Mouse (Mus musculus) ES-Bruce4 (cell line): ENCODE data around the gene Etv6. TPM values are rescaled to one million over a fixed set of nuclear protein-coding genes. Genes with fewer than 3 reads are reported as not detected.

ENCODE experiments used
- H3K27ac ChIP-seq: 2 replicates; pipeline ENCODE4 v1.5.1; 2012; ENCODE audit warnings: low read length, inconsistent platforms; ENCODE audit not compliant: insufficient read depth
- H3K27me3 ChIP-seq: 2 replicates; pipeline ENCODE4 v1.6.1; 2012; ENCODE audit warnings: mild to moderate bottlenecking, low read length, inconsistent platforms; ENCODE audit not compliant: control insufficient read depth, poor library complexity, insufficient read depth, severe bottlenecking
- H3K36me3 ChIP-seq: 2 replicates; pipeline ENCODE4 v1.6.1; 2012; ENCODE audit warnings: inconsistent platforms, mild to moderate bottlenecking, low read length, moderate library complexity; ENCODE audit not compliant: control insufficient read depth, poor library complexity, insufficient read depth, severe bottlenecking
- H3K4me1 ChIP-seq: one replicate; pipeline ENCODE4 v1.8.1; 2011; ENCODE audit warnings: low read length; ENCODE audit not compliant: control insufficient read depth, insufficient read depth
- H3K4me3 ChIP-seq: 2 replicates; pipeline ENCODE4 v1.5.1; 2011; ENCODE audit warnings: low read depth, mild to moderate bottlenecking, low read length
- H3K9ac ChIP-seq: 2 replicates; pipeline ENCODE4 v1.6.1; 2012; ENCODE audit warnings: low read depth, mild to moderate bottlenecking, inconsistent platforms; ENCODE audit not compliant: poor library complexity, severe bottlenecking
- H3K9me3 ChIP-seq: replicated peaks from 2 replicates; pipeline ENCODE4 v1.6.1; 2012; ENCODE audit warnings: mild to moderate bottlenecking, low read length, inconsistent platforms; ENCODE audit not compliant: control insufficient read depth, poor library complexity, insufficient read depth, severe bottlenecking
- CTCF ChIP-seq: IDR thresholded peaks from one replicate; pipeline ENCODE4 v1.8.1; 2011; ENCODE audit warnings: low read depth, low read length
- EP300 ChIP-seq: IDR thresholded peaks from 2 replicates; pipeline ENCODE4 v1.6.1; 2011; ENCODE audit warnings: low read depth, low read length; ENCODE audit not compliant: insufficient read depth
- POLR2A ChIP-seq: IDR thresholded peaks from one replicate; pipeline ENCODE4 v1.8.1; 2011; ENCODE audit warnings: low read length; ENCODE audit not compliant: insufficient read depth
- polyA plus RNA-seq: library from polyadenylated mRNA; stranded (reverse); fragments of >200 nt; gene quantifications from 2 replicates; pipeline ENCODE4 v1.2.4, GENCODE M21; 2011; ENCODE audit warnings: low read depth; ENCODE audit not compliant: missing spikeins, insufficient read depth, insufficient read length

Gene Etv6
- polyA plus RNA-seq, 1 experiment, result 19.9 TPM

GRCm38 (mm10) chr6:134202176-134202575 lies 166.7 kb downstream of the Etv6 start:
- H3K4me3 ChIP-seq, result no peak overlapping the region
- peaks cover 6% of the 10 kb centered on the region for H3K4me1 ChIP-seq
- H3K27me3 ChIP-seq, result no peaks in the 10 kb centered on the region
- TF ChIP-seq EP300, result no peak
- no peak for TF ChIP-seq POLR2A
- no peak for TF ChIP-seq CTCF
- no peak overlapping the region for H3K27ac ChIP-seq
- H3K9me3 ChIP-seq, result no peaks in the 10 kb centered on the region
- H3K36me3 ChIP-seq, result no peaks in the 10 kb centered on the region
- H3K9ac ChIP-seq, result no peak overlapping the region

GRCm38 (mm10) chr6:134205163-134205562 lies 169.7 kb downstream of the Etv6 start:
- H3K27ac ChIP-seq, result no peak overlapping the region

GRCm38 (mm10) chr6:134205726-134206125 lies 170.2 kb downstream of the Etv6 start:
- Histone ChIP-seq H3K4me3 (no peak overlapping the region), H3K27me3 (no peaks in the 10 kb centered on the region), H3K4me1 (peaks cover 5% of the 10 kb centered on the region), H3K9ac (no peak overlapping the region), H3K36me3 (no peaks in the 10 kb centered on the region), H3K27ac (no peak overlapping the region), H3K9me3 (no peaks in the 10 kb centered on the region)
- no peak for TF ChIP-seq EP300
- no peak for TF ChIP-seq POLR2A
- no peak for TF ChIP-seq CTCF

More at GRCm38 (mm10) chr6:134205163-134205562, 169.7 kb downstream of the Etv6 start:
- no peaks in the 10 kb centered on the region for H3K9me3 ChIP-seq
- no peak overlapping the region for H3K4me3 ChIP-seq
- no peak for TF ChIP-seq POLR2A
- no peak for TF ChIP-seq EP300
- TF ChIP-seq CTCF, result no peak
- no peaks in the 10 kb centered on the region for H3K36me3 ChIP-seq
- peaks cover 6% of the 10 kb centered on the region for H3K4me1 ChIP-seq
- no peaks in the 10 kb centered on the region for H3K27me3 ChIP-seq
- H3K9ac ChIP-seq, result no peak overlapping the region

GRCm38 (mm10) chr6:134206251-134206650 lies 170.8 kb downstream of the Etv6 start:
- Histone ChIP-seq H3K27me3 (no peaks in the 10 kb centered on the region), H3K4me3 (no peak overlapping the region), H3K36me3 (no peaks in the 10 kb centered on the region), H3K4me1 (peaks cover 5% of the 10 kb centered on the region), H3K27ac (no peak overlapping the region), H3K9ac (no peak overlapping the region), H3K9me3 (no peaks in the 10 kb centered on the region)
- TF ChIP-seq EP300 (no peak), CTCF (no peak), POLR2A (no peak)

GRCm38 (mm10) chr6:134207391-134208179 lies 172.1 kb downstream of the Etv6 start:
- Histone ChIP-seq H3K9ac (no peak overlapping the region), H3K27ac (no peak overlapping the region), H3K4me1 (peaks cover 5% of the 10 kb centered on the region), H3K27me3 (no peaks in the 10 kb centered on the region), H3K36me3 (no peaks in the 10 kb centered on the region), H3K4me3 (no peak overlapping the region), H3K9me3 (no peaks in the 10 kb centered on the region)
- TF ChIP-seq CTCF (no peak), EP300 (no peak), POLR2A (no peak)

DNA sequence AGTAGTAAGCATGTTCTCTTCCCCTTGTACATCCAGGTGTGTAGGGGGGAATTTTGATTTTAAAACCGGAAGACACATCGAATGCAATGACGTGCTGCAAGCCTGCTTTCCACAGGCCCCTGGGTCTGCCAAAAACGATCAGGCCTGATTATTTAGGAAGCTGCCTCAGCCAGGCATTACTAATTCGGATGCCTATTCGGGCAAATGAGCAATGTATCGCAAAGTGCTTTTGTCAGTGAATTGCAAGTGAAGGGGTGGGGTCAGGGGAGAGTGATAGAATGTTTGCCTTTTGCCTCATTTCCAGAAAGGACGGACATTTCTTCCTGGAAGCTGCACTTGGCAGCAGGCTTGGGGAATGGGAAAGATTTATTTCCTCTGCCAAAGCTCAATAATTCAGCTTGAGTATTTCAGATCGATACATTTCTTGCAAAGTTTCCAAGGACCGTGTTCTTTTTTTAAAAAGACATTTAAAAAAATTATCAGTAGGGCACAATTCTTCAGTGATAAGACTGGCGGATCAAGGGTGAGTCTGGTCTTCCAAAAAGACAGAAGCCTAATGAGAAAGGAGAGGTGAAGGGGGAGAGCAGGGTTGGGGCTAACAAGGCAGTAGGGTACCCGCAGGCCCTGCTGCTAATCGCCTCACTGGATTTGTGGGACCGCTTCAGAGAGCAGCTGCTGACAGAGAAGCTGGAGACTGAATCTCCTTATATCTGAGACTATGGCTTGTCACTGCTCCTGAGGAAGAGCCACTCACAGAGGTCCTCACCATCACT lies 172.9 kb downstream of the Etv6 start:
- TF ChIP-seq EP300, result no peak
- TF ChIP-seq POLR2A, result no peak
- no peak for TF ChIP-seq CTCF
- H3K27ac ChIP-seq, result no peak overlapping the region

More for the DNA sequence above, 172.9 kb downstream of the Etv6 start:
- Histone ChIP-seq H3K36me3 (no peaks in the 10 kb centered on the region), H3K9me3 (no peaks in the 10 kb centered on the region), H3K4me1 (peaks cover 5% of the 10 kb centered on the region), H3K27me3 (no peaks in the 10 kb centered on the region), H3K4me3 (no peak overlapping the region), H3K9ac (no peak overlapping the region)
